Mouse (Mus musculus) megakaryocyte, embryonic 14.5 days (primary cell): ENCODE results near the gene Ampd1.

Experiments
- FLI1 ChIP-seq: IDR thresholded peaks from 2 replicates; pipeline ENCODE4 v1.6.1; 2012; ENCODE audit warnings: low read length, inconsistent platforms, mixed read lengths
- GATA1 ChIP-seq: IDR thresholded peaks from 3 replicates; pipeline ENCODE4 v1.6.1; 2012; ENCODE audit warnings: mixed read lengths, low read length, inconsistent platforms, borderline replicate concordance

DNA sequence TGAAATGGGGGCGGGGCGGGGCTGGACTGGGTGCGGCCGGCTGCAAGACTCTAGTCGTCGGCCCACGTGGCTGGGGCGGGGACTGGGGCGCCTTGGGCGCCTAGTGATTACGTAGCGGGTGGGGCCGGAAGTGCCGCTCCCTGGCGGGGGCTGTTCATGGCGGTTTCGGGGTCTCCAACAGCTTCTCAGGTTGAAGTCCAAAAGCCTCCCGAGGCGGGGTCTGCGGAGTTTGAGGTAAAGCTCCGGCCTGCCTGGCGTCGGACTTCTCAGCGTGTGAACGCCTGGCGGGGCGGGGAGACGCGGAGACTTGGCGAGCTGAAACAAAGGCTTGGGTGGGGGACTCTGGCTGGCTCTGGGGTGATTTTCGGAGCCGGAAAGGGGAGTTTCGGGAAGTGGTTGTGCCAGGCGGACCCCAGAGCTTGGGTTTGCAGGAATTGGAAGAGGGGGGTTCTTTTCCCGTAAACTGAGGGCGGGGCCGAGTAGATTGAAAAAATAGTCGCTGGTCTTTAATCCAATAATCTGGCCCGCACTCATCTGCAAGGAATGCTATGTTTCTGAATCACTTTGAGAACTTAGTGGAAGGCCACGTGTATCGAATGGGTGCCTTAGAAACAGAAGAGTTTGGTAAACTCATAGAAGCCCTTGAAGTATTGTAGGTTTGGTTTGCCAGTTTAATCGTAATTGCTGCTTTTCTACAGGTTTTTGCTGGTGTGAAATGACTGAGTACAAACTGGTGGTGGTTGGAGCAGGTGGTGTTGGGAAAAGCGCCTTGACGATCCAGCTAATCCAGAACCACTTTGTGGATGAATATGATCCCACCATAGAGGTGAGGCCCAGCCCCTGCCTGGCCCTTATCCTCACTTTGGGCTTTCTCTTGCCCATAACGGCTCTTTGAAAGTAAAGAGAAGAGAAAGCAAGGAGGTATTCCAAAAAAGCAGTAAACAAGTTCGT lies 15.3 kb upstream of the Ampd1 start, which contains the start of gene Nras:
- no peak for TF ChIP-seq GATA1
- no peak for TF ChIP-seq FLI1
